Mouse (Mus musculus) testis, adult 2 months (tissue): Measurements from ENCODE around the gene Papola.

Experiments used
- CTCF ChIP-seq: fragments of 200-500 bp; IDR thresholded peaks from 2 replicates; pipeline ENCODE4 v1.5.1; 2012; ENCODE audit warnings: low read depth, mild to moderate bottlenecking, inconsistent platforms, low read length, moderate library complexity; ENCODE audit not compliant: control insufficient read depth, insufficient read depth, insufficient replicate concordance
- POLR2A ChIP-seq: fragments of 200-500 bp; IDR thresholded peaks from 2 replicates; pipeline ENCODE4 v1.6.1; 2012; ENCODE audit warnings: low read depth, mild to moderate bottlenecking, inconsistent platforms, low read length, moderate library complexity; ENCODE audit not compliant: control insufficient read depth

GRCm38 (mm10) chr12:105873283-105873682 is 88.8 kb downstream of the Papola start:
- peak; percentile 55; the same call in 1 of the 2 replicates for TF ChIP-seq CTCF
- TF ChIP-seq POLR2A = no peak
